Mouse (Mus musculus) inflammation-experienced regulatory T-cells, adult 16 weeks (primary cell): Measurements from ENCODE around the gene Dhx33. TPM values are rescaled to one million over a fixed set of nuclear protein-coding genes. Genes with fewer than 3 reads are reported as not detected.

Experiments used
- polyA plus RNA-seq: library from polyadenylated mRNA; unstranded; fragments of 100-300 nt; shearing (Covaris generic); gene quantifications from one replicate; pipeline ENCODE4 v1.2.1, GENCODE M21; 2017

Dhx33 gene
- polyA plus RNA-seq, result 24.0 TPM

GRCm38 (mm10) chr11:71004316-71004773 is at the start of gene Dhx33:
Gene Dhx33, minus strand, starts transcription at chr11:71004437.

GRCm38 (mm10) chr11:71033163-71033761 is 29.0 kb upstream of the Dhx33 start, which contains the start of gene 6330403K07Rik:
Gene 6330403K07Rik, minus strand, starts transcription at chr11:71033513.

GRCm38 (mm10) chr11:71019201-71020068 is 15.2 kb upstream of the Dhx33 start, which contains the start of the genes Mis12 and Derl2:
Gene Mis12, plus strand, starts transcription at chr11:71019611.
Gene Derl2, minus strand, starts transcription at chr11:71019841.

GRCm38 (mm10) chr11:70982557-70983228 is 21.5 kb downstream of the Dhx33 start, which contains the start of gene C1qbp:
Gene C1qbp, minus strand, starts transcription at chr11:70983026.

GRCm38 (mm10) chr11:70969821-70970559 is 34.2 kb downstream of the Dhx33 start, which contains the start of the genes Nup88 and Rpain:
Gene Nup88, minus strand, starts transcription at chr11:70969973.
Gene Rpain, plus strand, starts transcription at chr11:70970213.

Other genes with a start within 250 kb of the Dhx33 start
- gene Zfp3, start 240.2 kb downstream of the Dhx33 start, polyA plus RNA-seq, result 7.7 TPM
- gene Scimp, start 191.9 kb downstream of the Dhx33 start, polyA plus RNA-seq, result 0.94 TPM
- gene Rabep1, start 159.7 kb downstream of the Dhx33 start, polyA plus RNA-seq, result 14.9 TPM
- 123 TPM for gene Nup88, start 34.5 kb downstream of the Dhx33 start, polyA plus RNA-seq
- gene Rpain, start 34.2 kb downstream of the Dhx33 start, polyA plus RNA-seq, result 93.3 TPM
- gene C1qbp, start 21.4 kb downstream of the Dhx33 start, polyA plus RNA-seq, result 25.8 TPM
- gene Mis12, start 15.2 kb upstream of the Dhx33 start, polyA plus RNA-seq, result 55.4 TPM
- gene Derl2, start 15.4 kb upstream of the Dhx33 start, polyA plus RNA-seq, result 98.2 TPM
- gene 6330403K07Rik, start 29.1 kb upstream of the Dhx33 start, polyA plus RNA-seq, result 21.0 TPM
- gene Nlrp1a, start 140.3 kb upstream of the Dhx33 start, polyA plus RNA-seq, result 1.5 TPM
- 6.3 TPM for gene Nlrp1b, start 226.3 kb upstream of the Dhx33 start, polyA plus RNA-seq